Mouse (Mus musculus) cerebellum, postnatal 36 days (tissue): ENCODE measurements around the gene BC107364.
"Not testable (repeated sequence)": the region's sequence is repeated elsewhere in the genome, so short reads cannot be mapped to it uniquely, and the experiment has no call there.

Experiments
- DNase-seq, 2 experiments: peaks; one replicate each; pipeline ENCODE4 v3.0.0; 2021 to 2022; ENCODE audit warnings: mixed read lengths in 2 of 2

The BC107364 gene

GRCm38 (mm10) chr3:96411821-96412220 is 40.3 kb downstream of the BC107364 start:
- DNase-seq: no peak

- DNase-seq: no peak
Observed at GRCm38 (mm10) chr3:96410966-96411365, 41.1 kb downstream of the BC107364 start.

DNA sequence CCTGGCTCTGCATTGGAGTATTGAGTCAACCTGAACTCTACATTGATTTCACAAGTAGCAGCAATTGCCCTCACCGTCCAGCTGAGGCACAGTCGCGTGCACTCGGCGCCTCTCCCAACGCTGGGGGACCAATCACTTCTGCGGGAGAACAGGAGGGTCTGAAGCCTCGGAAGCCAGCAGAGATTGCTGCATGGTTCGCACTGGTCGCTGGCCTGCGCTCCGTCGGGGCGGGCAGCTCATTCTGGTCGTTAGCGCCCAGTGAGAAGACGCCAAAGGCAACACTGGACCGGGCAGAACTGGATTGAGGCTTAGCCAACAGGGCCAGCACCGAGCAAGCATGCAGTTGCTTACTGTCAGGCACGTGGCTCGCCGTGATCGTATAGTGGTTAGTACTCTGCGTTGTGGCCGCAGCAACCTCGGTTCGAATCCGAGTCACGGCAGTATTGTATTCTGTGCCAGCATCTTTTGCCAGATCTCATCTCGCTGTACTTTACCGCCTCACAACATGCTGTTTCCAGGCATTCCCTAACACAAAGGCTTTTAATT is 42.3 kb downstream of the BC107364 start:
- no peak for DNase-seq

DNA sequence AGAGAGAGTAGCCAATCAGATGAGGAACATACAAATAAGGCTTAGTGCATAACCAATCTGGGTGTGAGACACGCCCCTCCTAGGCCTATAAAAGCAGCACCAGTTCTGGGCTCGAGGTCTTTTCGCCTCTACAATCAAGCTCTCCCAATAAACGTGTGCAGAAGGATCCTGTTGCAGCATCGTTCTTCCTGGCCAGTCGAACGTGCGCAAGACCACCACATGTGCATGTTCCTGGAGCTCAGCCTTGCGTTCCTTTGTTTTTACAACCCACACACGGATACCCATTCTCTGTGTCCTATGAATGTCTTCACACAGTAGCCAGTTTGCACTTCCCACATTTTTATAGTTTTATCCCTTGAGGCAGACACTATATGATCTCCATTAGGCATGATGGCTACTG is 44.0 kb downstream of the BC107364 start:
- DNase-seq: not testable (repeated sequence)

DNA sequence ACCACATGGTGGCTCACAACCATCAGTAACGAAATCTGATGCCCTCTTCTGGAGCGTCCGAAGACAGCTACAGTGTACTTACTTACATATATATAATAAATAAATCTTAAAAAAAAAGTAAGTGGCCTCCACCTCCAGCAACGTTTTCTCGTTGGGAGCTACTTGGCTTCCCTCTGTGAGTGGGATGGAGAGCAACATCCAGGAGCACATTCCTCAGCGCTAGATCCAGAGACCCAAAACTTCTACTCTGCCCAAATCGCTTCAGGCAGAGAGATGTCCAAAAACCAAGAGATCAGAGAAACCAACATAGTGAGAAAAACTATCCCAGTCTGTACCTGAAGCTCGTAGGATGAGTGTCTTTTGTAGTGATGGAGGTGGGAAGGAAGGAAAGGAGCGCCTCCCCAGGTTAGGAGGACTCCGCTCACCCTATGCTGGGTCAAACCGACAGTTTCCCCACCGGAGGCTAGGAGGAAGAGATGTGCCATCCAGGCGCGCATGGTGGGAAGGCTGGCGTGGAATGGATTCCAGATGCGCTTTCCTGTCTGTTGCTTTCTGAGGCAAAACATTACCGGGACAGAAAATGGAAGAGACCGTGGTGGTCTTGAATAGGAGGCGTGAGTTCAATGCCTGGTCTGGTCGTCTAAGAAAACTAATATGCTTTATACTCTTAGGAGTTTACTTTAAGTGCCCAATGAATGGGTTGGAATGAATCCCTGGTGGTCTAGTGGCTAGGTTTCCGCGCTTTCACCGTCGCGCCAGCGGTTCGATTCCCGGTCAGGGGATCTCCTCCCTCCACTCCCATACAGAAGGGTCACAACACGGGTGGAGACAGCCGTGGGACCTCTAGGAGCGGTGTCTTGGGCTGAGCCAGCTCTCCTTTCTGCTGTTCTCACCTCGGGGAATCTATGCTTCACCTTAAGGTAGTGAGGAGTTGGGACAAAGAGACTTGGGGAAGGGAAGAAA is 46.3 kb downstream of the BC107364 start:
- DNase-seq: no peak

- DNase-seq: no peak
Observed at GRCm38 (mm10) chr3:96405004-96405403, 47.1 kb downstream of the BC107364 start.

- no peak for DNase-seq
Observed at GRCm38 (mm10) chr3:96404450-96404849, 47.7 kb downstream of the BC107364 start.

DNA sequence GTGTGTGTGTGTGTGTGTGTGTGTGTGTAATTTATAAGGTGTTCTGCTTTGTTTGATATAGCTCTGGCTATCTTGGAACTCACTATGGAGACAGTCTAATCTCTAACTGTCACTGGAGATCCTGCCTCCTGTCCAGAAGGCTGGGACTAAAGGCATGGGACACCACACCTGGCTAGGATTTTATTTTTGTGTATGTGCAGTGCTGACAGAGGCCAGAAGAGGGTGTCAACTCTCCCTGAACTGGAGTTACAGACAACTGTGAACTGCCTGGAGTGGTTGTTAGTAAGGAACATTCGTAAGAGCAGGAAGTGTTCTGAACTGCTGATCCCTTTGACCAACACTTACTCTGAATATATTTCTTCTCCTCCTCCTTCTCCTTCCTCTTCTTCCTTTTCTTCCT is 49.1 kb downstream of the BC107364 start:
- DNase-seq: no peak

DNA sequence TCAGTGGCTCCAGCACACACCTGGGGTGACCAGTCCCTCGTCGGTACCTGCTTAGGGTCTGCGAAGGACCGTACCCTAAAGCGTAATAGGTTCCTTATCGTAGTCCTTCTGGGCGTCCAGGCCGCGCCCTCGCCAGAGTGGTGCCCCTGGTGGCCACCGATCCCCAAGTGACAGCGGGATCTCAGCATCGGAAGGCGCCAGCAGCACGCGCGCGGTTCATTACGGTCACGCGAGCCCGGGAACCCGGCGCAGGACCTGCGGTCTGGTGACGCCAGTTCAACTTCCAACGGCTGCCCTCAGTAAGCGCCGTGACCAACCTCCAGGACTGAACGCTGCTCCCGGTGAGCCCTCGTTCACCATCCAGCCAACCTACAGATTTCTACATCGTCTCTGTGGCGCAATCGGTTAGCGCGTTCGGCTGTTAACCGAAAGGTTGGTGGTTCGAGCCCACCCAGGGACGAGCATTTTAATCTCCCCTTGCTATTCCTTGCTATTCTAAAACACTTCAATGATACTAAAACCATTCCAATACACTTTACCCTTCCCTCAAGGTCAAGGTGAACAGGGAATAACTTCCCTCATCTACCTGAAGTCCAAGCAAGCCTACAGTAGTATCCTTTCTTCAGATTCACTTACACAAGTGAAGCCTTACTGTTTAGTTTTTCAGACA is 50.1 kb downstream of the BC107364 start:
- no peak for DNase-seq

GRCm38 (mm10) chr3:96401474-96401831 is 50.7 kb downstream of the BC107364 start:
- DNase-seq: no peak

DNA sequence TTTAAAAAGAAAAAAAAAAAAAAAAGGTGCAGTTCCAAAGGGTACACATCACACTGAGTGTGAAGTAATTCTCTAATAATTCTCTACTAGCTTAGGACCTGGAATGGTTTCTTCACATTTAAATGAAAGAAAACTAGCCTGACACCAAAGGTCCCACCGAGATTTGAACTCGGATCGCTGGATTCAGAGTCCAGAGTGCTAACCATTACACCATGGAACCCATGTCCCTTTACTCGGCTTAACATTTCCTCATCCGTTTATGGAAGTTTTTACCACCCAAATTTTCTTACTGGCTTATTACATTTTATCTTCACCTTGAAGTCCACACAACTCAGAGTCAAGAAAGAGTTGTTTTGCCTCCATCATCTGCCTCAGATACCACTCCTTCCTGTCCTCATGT is 53.2 kb downstream of the BC107364 start:
- no peak for DNase-seq

- DNase-seq: no peak
Observed at GRCm38 (mm10) chr3:96396857-96397256, 55.2 kb downstream of the BC107364 start.

DNA sequence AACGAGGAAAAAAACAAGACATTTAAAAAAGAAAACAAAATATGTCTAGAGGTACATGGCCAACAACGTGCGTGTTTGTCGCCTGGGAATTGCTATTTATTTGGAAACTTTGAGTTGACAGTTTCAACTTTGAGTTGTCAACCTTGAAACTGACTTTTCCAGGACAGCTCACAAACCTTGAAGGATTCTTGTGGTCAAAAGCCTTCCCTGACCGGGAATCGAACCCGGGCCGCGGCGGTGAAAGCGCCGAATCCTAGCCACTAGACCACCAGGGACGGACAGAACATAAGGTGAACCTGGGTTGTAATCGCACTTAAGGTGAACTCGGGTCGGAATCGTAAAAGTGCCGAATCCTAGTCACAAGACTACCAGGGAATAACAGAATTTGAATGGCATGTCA is 64.9 kb downstream of the BC107364 start:
- not testable (repeated sequence) for DNase-seq
